Mouse (Mus musculus) liver, embryonic 14.5 days (tissue): ENCODE data around the gene Kif13a.

Source experiments
- CTCF ChIP-seq: IDR thresholded peaks from 2 replicates; pipeline ENCODE4 v1.5.1; 2016; ENCODE audit warnings: antibody characterized with exemption, low read depth, control low read depth
- EP300 ChIP-seq: IDR thresholded peaks from 2 replicates; pipeline ENCODE4 v1.6.1; 2016; ENCODE audit warnings: antibody characterized with exemption, low read depth

DNA sequence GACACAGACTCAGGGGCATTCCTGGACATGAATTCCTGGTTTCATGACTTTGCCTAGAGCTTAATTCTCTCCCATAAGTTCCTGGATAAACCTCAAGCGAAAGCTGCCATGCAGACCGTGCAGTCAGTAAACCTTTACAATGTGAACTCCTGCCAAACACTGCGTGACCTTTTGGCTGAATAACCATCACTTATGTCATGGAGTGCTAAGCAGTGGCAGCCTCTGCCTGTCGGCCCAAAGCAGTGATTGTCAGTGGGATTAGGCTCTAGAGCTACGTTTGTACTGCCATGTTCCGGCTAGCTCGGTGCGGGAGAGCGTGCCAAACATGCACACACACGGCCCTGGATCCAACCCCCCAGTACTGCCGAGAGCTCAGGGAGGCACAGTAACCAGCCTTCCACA lies 18.6 kb downstream of the Kif13a start:
- TF ChIP-seq EP300 (no peak), CTCF (no peak)
